Mouse (Mus musculus) midbrain, embryonic 14.5 days (tissue): ENCODE data around the gene Syt9. TPM values are rescaled to one million over a fixed set of nuclear protein-coding genes. Genes with fewer than 3 reads are reported as not detected.
A peak's percentile ranks its signal among the peaks of the same experiment; 100 is the strongest.
"Not testable (repeated sequence)": the region's sequence is repeated elsewhere in the genome, so short reads cannot be mapped to it uniquely, and the experiment has no call there.

Experiments
- ATAC-seq: fragments of 200-750 bp; cut with Nextera tagmentation; 2 replicates; pipeline ENCODE4 v1.8.0; 2017; ENCODE audit warnings: moderate number of reproducible peaks, moderate library complexity; ENCODE audit not compliant: low FRiP score, low TSS enrichment
- DNase-seq: peaks from one replicate; pipeline ENCODE4 v3.0.0-alpha.2; 2015
- H3K27ac ChIP-seq: fragments of 300-500 bp; sonication (generic); replicated peaks from 2 replicates; pipeline ENCODE4 v1.5.1; 2014; ENCODE audit warnings: mild to moderate bottlenecking, low read depth, low read length, moderate library complexity
- H3K27me3 ChIP-seq: fragments of 300-500 bp; sonication (generic); 2 replicates; pipeline ENCODE4 v1.6.1; 2014; ENCODE audit warnings: low read length, control low read depth, mixed read lengths; ENCODE audit not compliant: control insufficient read depth, insufficient read depth
- H3K36me3 ChIP-seq: fragments of 300-500 bp; sonication (generic); 2 replicates; pipeline ENCODE4 v1.6.1; 2014; ENCODE audit warnings: low read length, control low read depth; ENCODE audit not compliant: control insufficient read depth, insufficient read depth
- H3K4me1 ChIP-seq: fragments of 300-500 bp; sonication (generic); 2 replicates; pipeline ENCODE4 v1.6.1; 2014; ENCODE audit warnings: mild to moderate bottlenecking, antibody characterized with exemption, low read length, control low read depth; ENCODE audit not compliant: control insufficient read depth, insufficient read depth
- H3K4me2 ChIP-seq: fragments of 300-500 bp; sonication (generic); 2 replicates; pipeline ENCODE4 v1.6.1; 2014; ENCODE audit warnings: mild to moderate bottlenecking, low read length, moderate library complexity
- H3K4me3 ChIP-seq: fragments of 300-500 bp; sonication (generic); replicated peaks from 2 replicates; pipeline ENCODE4 v1.5.1; 2014; ENCODE audit warnings: low read depth, low read length
- H3K9ac ChIP-seq: fragments of 300-500 bp; sonication (generic); replicated peaks from 2 replicates; pipeline ENCODE4 v1.6.1; 2014; ENCODE audit warnings: mild to moderate bottlenecking, low read length, moderate library complexity
- H3K9me3 ChIP-seq: fragments of 300-500 bp; sonication (generic); 2 replicates; pipeline ENCODE4 v1.6.1; 2016; ENCODE audit warnings: low read length, control low read depth, mixed read lengths; ENCODE audit not compliant: control insufficient read depth
- WGBS: fragments of 180-500 bp; shearing (Covaris S2); extraction: QIAGEN DNeasy Blood & Tissue Kit; methylation state at CpG from one replicate; pipeline ENCODE4 v1.1.7; 2014; 5-methylcytosine and 5-hydroxymethylcytosine counted together
- polyA plus RNA-seq: library from polyadenylated mRNA; unstranded; fragments of >200 nt; fragmentation: Nextera tagmentation; extraction: Ambion mirVana; gene quantifications from 2 replicates; pipeline ENCODE4 v1.2.1, GENCODE M21; 2014

The Syt9 gene
- polyA plus RNA-seq, 1 experiment from 2014 or later = 9.7 TPM

DNA sequence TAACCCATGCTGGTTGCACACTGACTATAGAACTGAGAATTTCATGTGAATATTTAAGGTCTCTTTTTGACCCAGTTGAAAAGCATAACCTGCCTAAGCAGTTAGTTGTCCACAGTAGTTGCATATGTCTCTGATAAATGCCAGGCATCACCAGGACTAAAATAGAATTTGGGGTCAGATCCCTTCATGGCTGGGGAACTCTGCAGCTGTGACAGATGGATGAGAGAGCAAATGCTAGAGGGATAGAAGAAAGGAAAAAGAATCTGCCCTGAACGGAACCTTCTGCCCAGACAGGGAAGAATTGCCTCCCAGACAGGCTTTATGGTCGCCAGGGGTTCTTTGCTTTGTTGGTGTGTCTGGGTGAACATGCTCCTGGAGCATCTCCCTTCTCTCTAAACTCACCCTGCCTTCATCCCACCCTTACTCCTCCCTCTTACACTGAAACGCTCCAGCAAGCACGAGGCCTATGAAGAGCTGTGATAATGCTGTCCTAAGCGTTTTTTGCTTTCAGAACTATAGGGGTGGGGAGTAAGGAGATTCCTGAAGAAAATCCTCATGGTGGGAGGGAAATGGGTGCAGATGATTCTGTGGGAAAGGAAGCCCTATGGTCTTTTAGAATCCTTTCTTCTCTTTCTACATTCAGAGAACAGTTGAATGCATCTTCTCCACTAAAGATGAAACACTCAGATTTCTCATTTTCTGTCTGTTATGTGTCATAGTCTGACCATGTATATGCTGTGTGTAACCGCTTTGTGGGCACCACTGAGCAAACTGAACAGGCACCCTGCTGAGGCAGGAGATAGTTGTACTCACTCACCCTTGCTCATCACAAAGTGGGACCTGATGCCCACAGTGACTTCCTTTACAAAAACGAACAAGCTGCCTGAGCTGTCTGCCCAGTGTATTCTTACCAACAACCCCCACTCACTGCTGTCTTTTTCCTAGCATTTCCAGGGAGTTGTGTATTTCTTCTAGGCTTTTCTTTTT is 108.7 kb downstream of the Syt9 start:
- no peaks in the 10 kb centered on the region for H3K36me3 ChIP-seq
- H3K27ac ChIP-seq = no peak overlapping the region; the same call in 1 of the 2 replicates
- H3K4me2 ChIP-seq = no peak overlapping the region
- WGBS = 46% methylated on average over 7 of the region's 7 CpGs
- no peaks in the 10 kb centered on the region for H3K9me3 ChIP-seq
- no peaks in the 10 kb centered on the region for H3K4me1 ChIP-seq
- no peak for DNase-seq
- H3K27me3 ChIP-seq = no peaks in the 10 kb centered on the region
- no peak for ATAC-seq
- no peak overlapping the region for H3K9ac ChIP-seq
- no peak overlapping the region for H3K4me3 ChIP-seq

DNA sequence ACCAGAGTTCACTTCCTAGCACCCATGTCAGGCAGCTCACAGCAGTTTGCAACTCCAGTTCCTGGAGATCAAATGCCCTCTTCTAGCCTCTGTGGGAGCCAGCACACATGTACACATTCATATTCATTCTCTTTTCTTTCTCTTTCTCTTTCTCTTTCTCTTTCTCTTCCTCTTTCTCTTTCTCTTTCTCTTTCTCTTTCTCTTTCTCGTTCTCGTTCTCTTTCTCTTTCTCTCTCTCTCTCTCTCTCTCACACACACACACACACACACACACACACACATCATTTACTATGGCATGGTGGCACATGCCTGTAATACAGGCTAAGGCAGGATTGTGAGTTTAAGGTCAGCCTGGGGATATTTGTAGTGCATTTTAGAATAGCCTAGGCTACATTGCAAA is 115.2 kb downstream of the Syt9 start:
- ATAC-seq, DNase-seq, H3K4me1 ChIP-seq, H3K4me2 ChIP-seq, H3K9me3 ChIP-seq, H3K4me3 ChIP-seq, H3K27me3 ChIP-seq, H3K36me3 ChIP-seq, H3K9ac ChIP-seq, H3K27ac ChIP-seq: not testable (repeated sequence)
- 80% methylated on average over 2 of the region's 2 CpGs for WGBS

DNA sequence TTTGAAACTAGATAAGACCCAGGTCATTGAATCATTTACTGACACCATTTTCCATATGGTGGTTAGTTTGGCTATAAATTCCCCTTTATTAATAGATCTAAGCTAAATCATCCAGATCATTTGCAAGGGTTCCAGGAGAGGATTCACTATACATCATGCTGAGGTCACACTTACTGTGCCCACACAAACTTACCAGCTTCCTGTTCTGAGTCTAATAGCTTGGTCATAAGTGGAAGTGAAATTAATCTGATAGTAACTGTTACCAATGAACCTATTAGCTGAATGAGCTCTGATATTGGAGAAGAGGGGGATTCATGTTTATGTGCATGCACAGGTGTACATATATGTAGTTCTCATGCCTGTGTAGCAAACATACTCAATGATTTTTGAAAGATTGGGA is 124.9 kb downstream of the Syt9 start:
- ATAC-seq (no peak), DNase-seq (no peak)
- no peaks in the 10 kb centered on the region for H3K36me3 ChIP-seq
- H3K9ac ChIP-seq = no peak overlapping the region
- no peaks in the 10 kb centered on the region for H3K4me1 ChIP-seq
- no peak overlapping the region for H3K27ac ChIP-seq
- no peaks in the 10 kb centered on the region for H3K27me3 ChIP-seq
- H3K4me3 ChIP-seq = no peak overlapping the region
- H3K9me3 ChIP-seq = no peaks in the 10 kb centered on the region
- H3K4me2 ChIP-seq = no peak overlapping the region

DNA sequence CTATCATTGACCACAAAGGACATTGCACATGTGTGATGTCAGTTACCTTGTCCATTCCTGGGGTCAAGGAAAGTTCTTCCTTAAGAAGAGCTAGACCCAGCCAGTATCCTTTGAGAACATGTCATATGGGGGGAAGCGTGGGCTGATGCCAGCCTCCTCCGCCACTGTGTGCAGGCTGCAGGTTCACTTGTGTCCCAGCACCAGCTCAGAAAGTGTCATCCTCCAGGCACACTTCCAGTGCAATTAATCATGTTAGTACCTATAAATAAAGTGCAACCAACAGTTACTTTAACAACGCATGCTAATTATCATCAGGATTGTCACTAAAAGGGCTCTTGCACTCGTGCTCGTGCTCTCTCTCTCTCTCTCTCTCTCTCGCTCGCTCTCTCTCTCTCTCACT is 126.4 kb downstream of the Syt9 start:
- Histone ChIP-seq H3K4me3 (no peak overlapping the region), H3K4me2 (no peak overlapping the region), H3K9me3 (no peaks in the 10 kb centered on the region), H3K36me3 (no peaks in the 10 kb centered on the region), H3K27me3 (no peaks in the 10 kb centered on the region), H3K9ac (no peak overlapping the region), H3K27ac (no peak overlapping the region), H3K4me1 (no peaks in the 10 kb centered on the region)
- no peak for ATAC-seq
- 86% methylated on average over 7 of the region's 7 CpGs for WGBS
- DNase-seq = no peak

DNA sequence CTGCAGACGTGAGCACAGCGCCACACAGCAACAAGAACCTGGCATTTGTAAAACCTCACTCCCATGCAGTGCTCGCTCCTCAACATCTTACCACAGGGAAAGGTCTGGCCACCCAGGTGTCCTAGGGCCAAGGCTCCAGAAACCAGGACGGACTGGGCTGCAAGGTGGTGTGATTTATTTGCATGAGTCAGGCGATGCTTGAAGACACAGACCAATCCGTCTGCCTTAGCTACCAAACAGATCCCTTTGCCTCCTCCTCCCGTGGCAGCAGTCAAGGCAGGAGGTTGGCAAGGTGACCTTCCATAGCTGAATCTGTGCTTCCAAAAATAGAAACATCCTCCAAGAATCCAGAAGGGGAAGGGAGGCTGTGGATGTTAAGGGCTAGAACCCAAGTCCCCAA is 130.1 kb downstream of the Syt9 start:
- Histone ChIP-seq H3K4me3 (no peak overlapping the region), H3K9ac (no peak overlapping the region), H3K4me2 (no peak overlapping the region), H3K27me3 (no peaks in the 10 kb centered on the region), H3K9me3 (no peaks in the 10 kb centered on the region), H3K36me3 (no peaks in the 10 kb centered on the region), H3K27ac (no peak overlapping the region), H3K4me1 (peaks cover 9% of the 10 kb centered on the region)
- no peak for DNase-seq
- 85% methylated on average over 7 of the region's 7 CpGs for WGBS
- ATAC-seq = no peak

DNA sequence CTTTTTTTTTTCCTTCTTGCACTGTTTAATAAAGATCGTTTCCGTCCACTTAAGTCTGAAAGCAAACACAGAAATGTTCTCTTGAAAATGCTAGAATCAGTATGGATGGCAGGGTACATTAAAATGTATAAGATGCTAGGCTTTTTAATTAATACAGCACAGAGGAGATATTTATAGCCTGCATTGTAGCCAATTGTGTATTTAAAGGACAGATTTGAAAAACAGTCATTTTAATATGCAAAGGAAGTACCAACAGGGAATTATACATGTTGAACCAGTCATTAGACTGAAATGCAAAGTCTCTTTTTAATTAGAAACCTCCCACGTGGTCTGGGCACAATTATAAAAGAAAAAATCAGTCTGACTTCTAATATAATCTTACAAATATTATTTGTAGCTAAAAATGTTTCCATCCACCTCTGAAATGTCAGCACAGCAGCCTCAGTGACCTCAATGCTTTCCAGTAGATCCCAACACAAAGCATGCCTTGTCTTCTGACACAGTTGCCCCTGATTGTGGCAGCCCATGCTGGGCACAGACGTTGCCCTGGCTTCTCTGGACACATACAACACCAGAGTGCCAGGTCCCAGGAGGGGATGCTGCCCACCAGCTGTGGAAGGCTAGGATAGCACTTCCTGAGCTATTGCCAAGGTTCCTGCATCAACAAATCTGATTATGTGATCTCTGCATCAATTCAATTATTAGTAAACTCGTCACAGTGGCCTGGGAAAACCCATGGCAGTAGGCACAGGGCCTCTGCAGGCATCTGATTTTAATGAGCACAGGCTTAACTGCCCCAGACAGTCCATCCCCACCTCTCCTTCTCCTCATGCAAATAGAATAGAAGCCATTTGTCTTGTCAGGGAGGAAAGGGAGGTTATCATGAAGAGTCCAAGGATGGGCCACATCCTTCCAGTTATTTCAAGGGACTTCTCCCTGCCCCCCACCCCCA is 134.5 kb downstream of the Syt9 start:
- Histone ChIP-seq H3K36me3 (no peaks in the 10 kb centered on the region), H3K9ac (no peak overlapping the region), H3K27ac (peak overlapping the region; percentile 69), H3K9me3 (no peaks in the 10 kb centered on the region), H3K27me3 (no peaks in the 10 kb centered on the region), H3K4me2 (no peak overlapping the region), H3K4me3 (no peak overlapping the region), H3K4me1 (peaks cover 9% of the 10 kb centered on the region)
- DNase-seq (peak; percentile 47), ATAC-seq (0 out of 2 replicates have a peak, but pooled peaks have one; percentile 35)
- 45% methylated on average over 5 of the region's 5 CpGs for WGBS

DNA sequence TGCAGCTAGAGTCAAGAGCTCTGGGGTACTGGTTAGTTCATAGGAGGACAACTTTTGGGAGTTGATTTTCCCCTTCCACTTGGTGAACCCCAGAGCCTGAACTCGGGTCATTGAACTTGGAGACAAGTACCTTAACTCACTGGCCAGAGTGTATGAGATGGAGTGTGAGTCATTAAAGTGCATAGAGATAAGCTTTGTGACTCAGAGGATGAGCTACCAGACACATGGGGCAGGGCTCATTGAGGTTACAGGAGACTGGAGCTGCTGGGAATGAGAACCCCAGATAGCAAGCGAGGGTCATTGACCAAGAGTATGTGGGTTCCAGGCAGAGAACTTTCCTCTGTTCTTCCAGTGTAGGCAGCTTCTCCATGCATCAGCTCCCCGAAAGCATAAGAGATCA is 137.4 kb downstream of the Syt9 start:
- ATAC-seq (no peak), DNase-seq (no peak)
- Histone ChIP-seq H3K4me2 (no peak overlapping the region), H3K4me1 (peaks cover 9% of the 10 kb centered on the region), H3K36me3 (no peaks in the 10 kb centered on the region), H3K27me3 (no peaks in the 10 kb centered on the region), H3K4me3 (no peak overlapping the region), H3K27ac (no peak overlapping the region), H3K9me3 (no peaks in the 10 kb centered on the region), H3K9ac (no peak overlapping the region)
- WGBS = 86% methylated on average over 3 of the region's 3 CpGs

DNA sequence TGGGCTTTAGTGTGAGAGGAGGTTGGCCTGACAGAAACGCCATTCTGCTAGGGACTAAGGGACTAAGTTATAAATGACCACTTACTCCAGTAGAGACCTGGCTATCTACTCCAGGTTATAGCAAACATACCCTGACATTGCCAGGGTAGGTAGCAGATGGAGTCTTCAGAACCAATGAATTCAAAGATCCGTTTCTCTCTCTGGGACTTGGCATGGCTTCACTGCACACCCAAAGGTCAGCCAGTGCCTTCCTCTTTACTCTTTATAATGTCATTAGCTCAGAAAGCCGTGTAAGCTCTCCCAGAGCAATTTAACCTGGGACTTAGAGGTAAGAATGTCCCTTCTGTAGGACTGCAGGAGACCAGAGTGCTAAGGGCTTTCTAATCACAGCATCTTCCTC is 139.2 kb downstream of the Syt9 start:
- H3K4me3 ChIP-seq = no peak overlapping the region
- no peaks in the 10 kb centered on the region for H3K9me3 ChIP-seq
- ATAC-seq (no peak), DNase-seq (no peak)
- H3K4me1 ChIP-seq = peaks cover 6% of the 10 kb centered on the region; the same call in 1 of the 2 replicates
- H3K4me2 ChIP-seq = no peak overlapping the region
- 78% methylated on average over 3 of the region's 3 CpGs for WGBS
- H3K27ac ChIP-seq = no peak overlapping the region
- H3K36me3 ChIP-seq = no peaks in the 10 kb centered on the region
- no peaks in the 10 kb centered on the region for H3K27me3 ChIP-seq
- H3K9ac ChIP-seq = no peak overlapping the region
